Mouse (Mus musculus) T-cell, adult 66 days (primary cell): Measurements from ENCODE around the gene Cdk9. TPM values are rescaled to one million over a fixed set of nuclear protein-coding genes. Genes with fewer than 3 reads are reported as not detected.

Experiments
- total RNA-seq, 2 experiments: library from RNA; stranded (reverse); gene quantifications; 3 replicates in 1 of 2; 4 replicates in 1 of 2; pipeline ENCODE4 v1.2.4; 2023

The Cdk9 gene
- 100 to 1,000 TPM; 121 to 123 TPM for total RNA-seq

GRCm38 (mm10) chr2:32712934-32713817 lies at the start of gene Cdk9:
Gene Cdk9 (minus strand): TSS chr2:32713076.

DNA sequence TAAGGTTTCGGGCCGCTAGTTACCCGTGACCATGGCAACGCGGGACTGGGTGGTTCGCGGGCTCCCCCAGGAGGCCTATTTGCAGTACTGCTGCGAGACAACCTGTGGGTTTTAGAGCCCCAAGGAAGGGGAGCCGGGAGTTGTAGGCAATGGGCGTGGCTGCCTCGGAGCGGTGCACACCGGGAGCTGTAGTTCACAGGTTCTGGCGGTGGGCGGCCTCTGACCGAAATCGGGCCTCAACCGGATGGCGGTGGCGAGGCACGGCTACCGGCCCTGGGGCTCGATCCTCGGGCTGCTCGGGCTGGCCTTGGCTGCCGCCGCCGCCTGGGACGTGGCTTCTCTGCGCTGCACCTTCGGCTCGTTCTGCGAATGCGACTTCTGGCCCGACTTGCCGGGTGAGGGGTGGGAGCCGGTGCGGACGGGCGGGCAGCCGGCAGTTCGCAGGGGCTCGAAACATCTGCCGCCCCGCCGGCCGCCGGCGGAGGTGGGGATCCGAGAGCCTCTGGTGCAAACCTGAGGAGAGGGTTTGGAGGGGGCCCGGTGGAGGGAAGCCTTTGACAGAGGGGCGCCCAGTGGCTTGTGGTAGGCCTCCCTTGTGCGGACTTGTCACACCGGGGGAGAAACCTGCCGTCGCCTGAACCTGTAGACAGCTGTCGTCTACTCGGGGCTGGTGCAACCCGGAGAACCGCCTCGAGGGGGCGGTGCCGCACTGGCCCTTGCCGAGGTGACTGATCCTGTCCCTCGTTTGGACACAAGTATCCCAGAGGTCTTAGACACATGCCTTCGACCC lies 44.4 kb upstream of the Cdk9 start, which contains the start of gene Tor2a:
TSS of gene Tor2a (plus strand) at position 179 of the 790 bp plus-strand sequence.

GRCm38 (mm10) chr2:32740916-32741272 lies 28.0 kb upstream of the Cdk9 start, which contains the start of gene 6330409D20Rik:
Gene 6330409D20Rik (minus strand): TSS chr2:32741016.

GRCm38 (mm10) chr2:32720681-32721229 lies 7.9 kb upstream of the Cdk9 start, which contains the start of gene Sh2d3c:
Gene Sh2d3c (plus strand): TSS chr2:32721055.

GRCm38 (mm10) chr2:32704021-32704421 lies 8.9 kb downstream of the Cdk9 start, which contains the start of gene Fpgs:
Gene Fpgs (minus strand): TSS chr2:32704145.

Other genes with a start within 250 kb of the Cdk9 start
- 100 to 1,000 TPM; 173 to 175 TPM for gene Fam102a, start 177.7 kb downstream of the Cdk9 start, total RNA-seq
- gene Dpm2, start 142.2 kb downstream of the Cdk9 start, total RNA-seq: 10 to 100 TPM; 57.9 to 58.0 TPM
- gene Pip5kl1, start 138.3 kb downstream of the Cdk9 start, total RNA-seq: 1 to 10 TPM; 1.2 to 1.3 TPM
- gene 9430097D07Rik, start 137.4 kb downstream of the Cdk9 start, total RNA-seq: not detected
- 10 to 100 TPM; 21.4 to 24.5 TPM for gene St6galnac4, start 126.0 kb downstream of the Cdk9 start, total RNA-seq
- 1 to 10 TPM; 5.1 to 6.9 TPM for gene St6galnac6, start 113.4 kb downstream of the Cdk9 start, total RNA-seq
- not detected for gene Ak1, start 91.3 kb downstream of the Cdk9 start, total RNA-seq
- 10 to 100 TPM; 11.2 to 13.8 TPM for gene Eng, start 66.5 kb downstream of the Cdk9 start, total RNA-seq
- gene Fpgs, start 8.9 kb downstream of the Cdk9 start, total RNA-seq: 10 to 100 TPM; 25.8 to 28.1 TPM
- gene Sh2d3c, start 8.0 kb upstream of the Cdk9 start, total RNA-seq: 100 to 1,000 TPM; 120 to 121 TPM
- not detected for gene 6330409D20Rik, start 27.9 kb upstream of the Cdk9 start, total RNA-seq
- 10 to 100 TPM; 29.2 to 34.5 TPM for gene Tor2a, start 44.2 kb upstream of the Cdk9 start, total RNA-seq
- under 1 TPM in 1 of 2 experiments, not detected in 1; 0.90 TPM for gene Ttc16, start 62.6 kb upstream of the Cdk9 start, total RNA-seq
- gene Ptrh1, start 62.7 kb upstream of the Cdk9 start, total RNA-seq: 1 to 10 TPM; 5.6 to 7.2 TPM
- not detected for gene Cfap157, start 71.4 kb upstream of the Cdk9 start, total RNA-seq
- 1 to 10 TPM; 1.7 to 2.2 TPM for gene Stxbp1, start 134.2 kb upstream of the Cdk9 start, total RNA-seq
- gene Fam129b, start 163.0 kb upstream of the Cdk9 start, total RNA-seq: 1 to 10 TPM; 1.2 to 1.9 TPM
- 1,000 to 10,000 TPM; 1,207 to 1,346 TPM for gene Rpl12, start 248.5 kb upstream of the Cdk9 start, total RNA-seq
- gene Lrsam1, start 248.5 kb upstream of the Cdk9 start, total RNA-seq: 10 to 100 TPM; 10.5 to 11.5 TPM